Mouse (Mus musculus) urinary bladder, postnatal 25 days (tissue): ENCODE results near the gene Vmn1r224.

Experiments
- DNase-seq: peaks from one replicate; pipeline ENCODE4 v3.0.0; 2022; ENCODE audit warnings: low spot score

Vmn1r224 gene

GRCm38 (mm10) chr17:20413846-20414245 is at the start of gene Vmn1r224:
Gene Vmn1r224, plus strand, starts transcription at chr17:20414146.
- DNase-seq = no peak

- no peak for DNase-seq
Observed at GRCm38 (mm10) chr17:20399105-20399504, 14.8 kb upstream of the Vmn1r224 start.

DNA sequence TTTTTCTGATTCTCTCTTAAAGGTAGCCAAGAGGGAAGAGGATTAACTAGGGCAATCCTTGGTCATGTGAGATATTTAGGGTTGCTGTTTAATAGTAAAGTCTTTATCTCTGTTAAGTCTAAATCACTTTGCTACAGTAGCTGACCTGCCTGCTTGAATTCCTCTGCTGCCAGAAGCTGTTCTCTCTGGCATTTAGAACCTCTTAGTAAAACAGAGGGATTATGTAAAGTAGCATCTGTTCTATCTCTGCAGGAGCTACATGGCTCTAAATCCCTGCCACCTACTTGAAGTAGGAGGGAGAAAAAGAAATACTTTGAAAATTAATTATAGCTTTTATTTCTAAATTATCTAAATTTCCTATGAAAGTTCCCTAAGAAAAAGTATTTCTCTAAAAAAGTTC is 25.3 kb downstream of the Vmn1r224 start:
- DNase-seq = no peak

GRCm38 (mm10) chr17:20473311-20473710 is 59.4 kb downstream of the Vmn1r224 start:
- DNase-seq = no peak
